Mouse (Mus musculus): Measurements from ENCODE around the gene Iqcf3.

Gene Iqcf3

GRCm38 (mm10) chr9:106482578-106483115 lies 78.8 kb downstream of the Iqcf3 start:
- no peak for DNase-seq (ENCODE audit: low read depth, low spot score)
- peaks cover 17% of the 10 kb centered on the region for H3K36me3 ChIP-seq (ENCODE audit: control insufficient read depth, insufficient read depth, low read length, poor library complexity, severe bottlenecking)
- H3K27me3 ChIP-seq (ENCODE audit: control insufficient read depth, insufficient read depth, low read length, poor library complexity, severe bottlenecking): no peaks in the 10 kb centered on the region

- peaks cover 17% of the 10 kb centered on the region for H3K36me3 ChIP-seq (ENCODE audit: control insufficient read depth, insufficient read depth, low read length, poor library complexity, severe bottlenecking)
- no peak for DNase-seq (ENCODE audit: low read depth, low spot score)
- H3K27me3 ChIP-seq (ENCODE audit: control insufficient read depth, insufficient read depth, low read length, poor library complexity, severe bottlenecking): no peaks in the 10 kb centered on the region
These were observed 79.8 kb downstream of the Iqcf3 start for GRCm38 (mm10) chr9:106481676-106482075.

- DNase-seq (ENCODE audit: low read depth, low spot score): peak; percentile 18
- Histone ChIP-seq H3K36me3 (ENCODE audit: control insufficient read depth, insufficient read depth, low read length, poor library complexity, severe bottlenecking) (peaks cover 15% of the 10 kb centered on the region), H3K27me3 (ENCODE audit: control insufficient read depth, insufficient read depth, low read length, poor library complexity, severe bottlenecking) (no peaks in the 10 kb centered on the region)
These were observed 80.4 kb downstream of the Iqcf3 start for GRCm38 (mm10) chr9:106481075-106481474.

DNA sequence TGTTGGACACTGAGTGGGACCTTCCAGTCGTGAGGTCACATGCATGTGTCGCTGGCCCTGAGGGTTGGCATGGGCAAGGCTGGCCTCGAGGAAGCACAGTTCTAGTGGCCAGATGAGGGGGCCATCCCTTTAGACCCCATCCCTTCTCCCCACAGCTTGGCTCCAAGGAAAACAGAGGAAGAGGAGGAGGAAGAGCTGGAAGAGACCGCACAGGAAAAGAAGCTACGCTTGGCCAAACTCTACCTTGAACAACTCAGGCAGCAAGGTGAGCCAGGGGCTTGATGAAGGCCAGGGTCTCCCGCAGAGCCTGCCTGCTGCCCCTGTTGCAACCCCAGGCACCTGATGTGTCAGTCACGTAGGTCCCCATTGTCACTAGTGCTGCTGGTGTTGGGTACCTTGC lies 80.9 kb downstream of the Iqcf3 start:
- Histone ChIP-seq H3K36me3 (ENCODE audit: control insufficient read depth, insufficient read depth, low read length, poor library complexity, severe bottlenecking) (peaks cover 13% of the 10 kb centered on the region), H3K27me3 (ENCODE audit: control insufficient read depth, insufficient read depth, low read length, poor library complexity, severe bottlenecking) (no peaks in the 10 kb centered on the region)
- DNase-seq (ENCODE audit: low read depth, low spot score): no peak

DNA sequence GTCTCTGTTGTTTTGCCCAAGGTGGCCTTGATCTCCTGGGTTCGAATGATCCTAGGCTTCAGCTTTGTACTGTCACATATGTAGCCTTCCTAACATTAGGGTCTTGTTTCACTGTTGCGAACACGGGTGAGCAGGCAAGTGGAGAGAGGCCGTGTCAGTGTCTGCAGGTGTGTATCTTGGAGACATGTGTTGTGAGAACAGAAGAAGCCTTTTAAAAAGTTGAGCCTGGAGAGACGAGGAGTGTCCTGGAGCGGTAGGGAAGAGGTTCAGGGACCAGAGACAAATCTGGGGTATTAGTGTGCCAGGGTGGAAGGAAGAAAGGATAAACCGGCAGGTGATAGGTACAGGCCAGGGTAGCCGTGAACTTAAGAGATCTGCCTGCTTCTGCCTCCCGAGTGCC lies 83.3 kb downstream of the Iqcf3 start:
- Histone ChIP-seq H3K36me3 (ENCODE audit: control insufficient read depth, insufficient read depth, low read length, poor library complexity, severe bottlenecking) (peaks cover 4% of the 10 kb centered on the region), H3K27me3 (ENCODE audit: control insufficient read depth, insufficient read depth, low read length, poor library complexity, severe bottlenecking) (no peaks in the 10 kb centered on the region)
- no peak for DNase-seq (ENCODE audit: low read depth, low spot score)

DNA sequence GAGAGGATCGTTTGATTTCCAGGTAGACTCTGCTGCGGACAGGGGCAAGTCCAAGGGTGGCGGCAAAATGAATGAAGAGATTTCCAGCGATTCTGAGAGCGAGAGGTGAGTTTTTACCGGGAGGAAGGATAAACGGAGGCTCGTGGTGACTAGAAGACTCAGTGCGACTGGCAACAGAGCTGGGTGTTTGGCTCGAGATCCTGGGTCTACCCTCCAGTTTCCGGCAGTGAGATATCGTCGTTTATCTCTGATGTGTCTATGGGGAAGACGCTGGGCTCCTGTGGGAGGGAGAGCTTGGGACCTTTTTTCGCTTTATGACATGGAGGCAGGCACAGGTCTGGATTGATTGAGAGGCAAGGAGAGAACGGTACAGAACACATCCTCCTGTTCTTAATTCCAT lies 83.8 kb downstream of the Iqcf3 start:
- DNase-seq (ENCODE audit: low read depth, low spot score): no peak
- peaks cover 4% of the 10 kb centered on the region for H3K36me3 ChIP-seq (ENCODE audit: control insufficient read depth, insufficient read depth, low read length, poor library complexity, severe bottlenecking)
- no peaks in the 10 kb centered on the region for H3K27me3 ChIP-seq (ENCODE audit: control insufficient read depth, insufficient read depth, low read length, poor library complexity, severe bottlenecking)

DNA sequence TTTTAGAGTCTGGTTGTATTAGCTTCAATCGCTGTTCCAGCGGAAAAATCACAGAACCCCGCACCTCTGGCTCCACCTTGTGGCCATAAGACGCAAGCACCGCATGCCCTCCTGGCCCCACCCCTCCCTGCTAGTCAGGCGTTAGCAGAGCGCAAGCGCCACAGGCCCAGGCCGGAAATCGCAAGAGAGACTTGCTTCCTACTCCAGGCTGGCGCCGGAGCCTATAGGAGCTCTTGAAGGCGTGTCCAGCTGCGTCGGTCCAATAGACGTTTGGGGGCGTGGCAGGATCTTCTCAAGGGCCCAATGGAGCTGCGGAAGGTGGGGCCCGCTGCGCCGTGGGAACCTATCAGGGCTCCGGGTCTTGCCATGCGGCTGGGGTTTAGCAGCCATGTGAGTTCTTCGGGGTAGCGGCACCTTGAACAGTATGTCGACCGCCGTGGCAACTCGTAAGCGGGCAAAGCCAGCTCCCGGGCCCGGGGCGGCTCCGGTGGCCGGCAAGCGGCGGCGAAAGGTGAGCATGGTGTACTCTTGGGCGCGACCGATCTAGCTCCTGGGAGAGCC lies 84.4 kb downstream of the Iqcf3 start, which contains the start of gene Parp3:
Parp3 (minus strand) TSS at position 26 of the 561 bp plus-strand sequence.
- Histone ChIP-seq H3K36me3 (ENCODE audit: control insufficient read depth, insufficient read depth, low read length, poor library complexity, severe bottlenecking) (peaks cover 4% of the 10 kb centered on the region), H3K27me3 (ENCODE audit: control insufficient read depth, insufficient read depth, low read length, poor library complexity, severe bottlenecking) (no peaks in the 10 kb centered on the region)
- peak; percentile 100 for DNase-seq (ENCODE audit: low read depth, low spot score)

- H3K36me3 ChIP-seq (ENCODE audit: control insufficient read depth, insufficient read depth, low read length, poor library complexity, severe bottlenecking): peaks cover 4% of the 10 kb centered on the region; the same call in 1 of the 2 replicates
- peak; percentile 75 for DNase-seq (ENCODE audit: low read depth, low spot score)
- H3K27me3 ChIP-seq (ENCODE audit: control insufficient read depth, insufficient read depth, low read length, poor library complexity, severe bottlenecking): no peaks in the 10 kb centered on the region
These were observed 85.2 kb downstream of the Iqcf3 start for GRCm38 (mm10) chr9:106476002-106476923.

DNA sequence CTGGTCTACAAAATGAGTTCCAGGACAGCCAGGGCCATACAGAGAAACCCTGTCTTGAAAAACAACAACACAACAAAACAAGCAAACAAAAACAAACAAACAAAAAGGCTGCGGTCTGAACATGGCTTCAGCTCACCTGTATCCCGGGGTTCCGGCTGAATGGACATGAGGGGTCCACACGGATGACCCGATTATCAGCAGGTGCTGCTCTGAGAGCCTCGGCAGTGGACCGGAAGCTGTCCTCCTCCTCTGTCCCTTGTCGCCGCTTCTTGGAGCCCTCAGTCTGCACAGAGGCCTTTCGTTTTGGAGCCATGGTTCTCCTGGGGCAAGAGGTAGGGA lies 85.8 kb downstream of the Iqcf3 start, which contains the start of gene Rrp9:
Rrp9 (plus strand) TSS at position 301 of the 339 bp plus-strand sequence.
- Histone ChIP-seq H3K36me3 (ENCODE audit: control insufficient read depth, insufficient read depth, low read length, poor library complexity, severe bottlenecking) (peaks cover 4% of the 10 kb centered on the region; the same call in 1 of the 2 replicates), H3K27me3 (ENCODE audit: control insufficient read depth, insufficient read depth, low read length, poor library complexity, severe bottlenecking) (no peaks in the 10 kb centered on the region)
- no peak for DNase-seq (ENCODE audit: low read depth, low spot score)

- peaks cover 4% of the 10 kb centered on the region; the same call in 1 of the 2 replicates for H3K36me3 ChIP-seq (ENCODE audit: control insufficient read depth, insufficient read depth, low read length, poor library complexity, severe bottlenecking)
- no peak for DNase-seq (ENCODE audit: low read depth, low spot score)
- no peaks in the 10 kb centered on the region for H3K27me3 ChIP-seq (ENCODE audit: control insufficient read depth, insufficient read depth, low read length, poor library complexity, severe bottlenecking)
These were observed 86.4 kb downstream of the Iqcf3 start for GRCm38 (mm10) chr9:106475046-106475445.

- no peaks in the 10 kb centered on the region for H3K27me3 ChIP-seq (ENCODE audit: control insufficient read depth, insufficient read depth, low read length, poor library complexity, severe bottlenecking)
- DNase-seq (ENCODE audit: low read depth, low spot score): peak; percentile 77
- H3K36me3 ChIP-seq (ENCODE audit: control insufficient read depth, insufficient read depth, low read length, poor library complexity, severe bottlenecking): peaks cover 4% of the 10 kb centered on the region; the same call in 1 of the 2 replicates
These were observed 87.0 kb downstream of the Iqcf3 start for GRCm38 (mm10) chr9:106474456-106474855.

DNA sequence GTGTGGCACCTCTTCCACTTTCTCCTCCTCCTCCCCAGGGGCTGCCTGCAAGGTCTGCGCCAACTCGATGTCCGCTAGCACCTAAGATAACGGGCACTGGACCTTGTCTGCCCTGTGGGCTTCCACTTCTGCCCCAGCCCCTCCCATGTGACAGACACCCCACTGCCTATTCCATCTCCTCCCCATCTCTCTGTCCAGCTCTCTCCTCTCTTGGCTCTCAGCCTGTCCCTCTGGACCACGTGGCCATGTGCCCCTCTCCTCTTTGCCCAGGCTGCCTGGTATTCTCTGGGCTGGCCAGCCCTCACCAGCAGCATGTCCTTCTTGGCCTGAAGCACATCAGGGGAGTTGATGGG lies 87.7 kb downstream of the Iqcf3 start:
- Histone ChIP-seq H3K27me3 (ENCODE audit: control insufficient read depth, insufficient read depth, low read length, poor library complexity, severe bottlenecking) (no peaks in the 10 kb centered on the region), H3K36me3 (ENCODE audit: control insufficient read depth, insufficient read depth, low read length, poor library complexity, severe bottlenecking) (peaks cover 4% of the 10 kb centered on the region; the same call in 1 of the 2 replicates)

DNA sequence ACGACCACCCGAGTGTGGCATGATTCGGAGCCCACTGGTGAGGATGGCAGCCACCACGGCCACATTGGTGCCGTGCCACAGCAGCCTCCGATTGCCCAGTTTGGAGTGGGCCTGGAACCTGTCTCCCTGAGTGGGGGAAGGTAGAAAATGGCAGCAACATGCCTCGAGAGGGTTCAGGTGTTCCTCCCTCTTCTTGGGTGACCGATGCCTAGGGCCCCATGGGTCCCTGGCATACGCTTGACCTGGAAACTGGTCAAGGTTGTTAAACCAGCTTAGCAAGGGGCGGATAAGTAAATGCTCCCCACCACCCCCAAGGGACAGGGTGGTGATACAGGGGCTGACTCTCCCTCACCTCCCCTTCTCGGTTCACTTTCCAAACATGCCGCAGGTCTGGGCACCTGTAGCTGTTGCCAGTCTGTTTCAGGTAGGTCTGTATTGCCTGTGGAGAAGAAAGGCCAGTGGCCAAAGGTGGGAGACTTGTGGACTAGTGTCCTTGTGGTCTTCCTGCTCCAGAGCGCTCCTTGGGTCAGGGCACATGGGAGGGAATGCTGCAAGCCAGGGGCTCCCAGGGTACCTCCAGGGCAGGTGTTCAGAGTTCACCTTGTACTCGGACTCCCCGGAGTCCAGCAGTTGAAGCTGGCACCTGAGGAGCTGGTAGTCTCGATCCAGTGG lies 88.2 kb downstream of the Iqcf3 start:
- no peaks in the 10 kb centered on the region for H3K27me3 ChIP-seq (ENCODE audit: control insufficient read depth, insufficient read depth, low read length, poor library complexity, severe bottlenecking)

More for the DNA sequence above, 87.7 kb downstream of the Iqcf3 start:
- DNase-seq (ENCODE audit: low read depth, low spot score): no peak

GRCm38 (mm10) chr9:106472321-106472720 lies 89.1 kb downstream of the Iqcf3 start:
- H3K27me3 ChIP-seq (ENCODE audit: control insufficient read depth, insufficient read depth, low read length, poor library complexity, severe bottlenecking): no peaks in the 10 kb centered on the region
- peaks cover 4% of the 10 kb centered on the region; the same call in 1 of the 2 replicates for H3K36me3 ChIP-seq (ENCODE audit: control insufficient read depth, insufficient read depth, low read length, poor library complexity, severe bottlenecking)
- DNase-seq (ENCODE audit: low read depth, low spot score): no peak

More for the DNA sequence above, 88.2 kb downstream of the Iqcf3 start:
- peaks cover 4% of the 10 kb centered on the region; the same call in 1 of the 2 replicates for H3K36me3 ChIP-seq (ENCODE audit: control insufficient read depth, insufficient read depth, low read length, poor library complexity, severe bottlenecking)
- no peak for DNase-seq (ENCODE audit: low read depth, low spot score)

All from splenic B cell, adult 2 months (primary cell).